Mouse (Mus musculus) ES-Bruce4 (cell line): Measurements from ENCODE around the gene Pde1a. TPM values are rescaled to one million over a fixed set of nuclear protein-coding genes. Genes with fewer than 3 reads are reported as not detected.

Experiments used
- H3K27ac ChIP-seq: 2 replicates; pipeline ENCODE4 v1.5.1; 2012; ENCODE audit warnings: low read length, inconsistent platforms; ENCODE audit not compliant: insufficient read depth
- H3K27me3 ChIP-seq: 2 replicates; pipeline ENCODE4 v1.6.1; 2012; ENCODE audit warnings: mild to moderate bottlenecking, low read length, inconsistent platforms; ENCODE audit not compliant: control insufficient read depth, poor library complexity, insufficient read depth, severe bottlenecking
- H3K36me3 ChIP-seq: 2 replicates; pipeline ENCODE4 v1.6.1; 2012; ENCODE audit warnings: inconsistent platforms, mild to moderate bottlenecking, low read length, moderate library complexity; ENCODE audit not compliant: control insufficient read depth, poor library complexity, insufficient read depth, severe bottlenecking
- H3K4me1 ChIP-seq: one replicate; pipeline ENCODE4 v1.8.1; 2011; ENCODE audit warnings: low read length; ENCODE audit not compliant: control insufficient read depth, insufficient read depth
- H3K4me3 ChIP-seq: 2 replicates; pipeline ENCODE4 v1.5.1; 2011; ENCODE audit warnings: low read depth, mild to moderate bottlenecking, low read length
- H3K9ac ChIP-seq: 2 replicates; pipeline ENCODE4 v1.6.1; 2012; ENCODE audit warnings: low read depth, mild to moderate bottlenecking, inconsistent platforms; ENCODE audit not compliant: poor library complexity, severe bottlenecking
- H3K9me3 ChIP-seq: replicated peaks from 2 replicates; pipeline ENCODE4 v1.6.1; 2012; ENCODE audit warnings: mild to moderate bottlenecking, low read length, inconsistent platforms; ENCODE audit not compliant: control insufficient read depth, poor library complexity, insufficient read depth, severe bottlenecking
- CTCF ChIP-seq: IDR thresholded peaks from one replicate; pipeline ENCODE4 v1.8.1; 2011; ENCODE audit warnings: low read depth, low read length
- EP300 ChIP-seq: IDR thresholded peaks from 2 replicates; pipeline ENCODE4 v1.6.1; 2011; ENCODE audit warnings: low read depth, low read length; ENCODE audit not compliant: insufficient read depth
- POLR2A ChIP-seq: IDR thresholded peaks from one replicate; pipeline ENCODE4 v1.8.1; 2011; ENCODE audit warnings: low read length; ENCODE audit not compliant: insufficient read depth
- polyA plus RNA-seq: library from polyadenylated mRNA; stranded (reverse); fragments of >200 nt; gene quantifications from 2 replicates; pipeline ENCODE4 v1.2.4, GENCODE M21; 2011; ENCODE audit warnings: low read depth; ENCODE audit not compliant: missing spikeins, insufficient read depth, insufficient read length

The Pde1a gene
- polyA plus RNA-seq, 1 experiment = 2.1 TPM

DNA sequence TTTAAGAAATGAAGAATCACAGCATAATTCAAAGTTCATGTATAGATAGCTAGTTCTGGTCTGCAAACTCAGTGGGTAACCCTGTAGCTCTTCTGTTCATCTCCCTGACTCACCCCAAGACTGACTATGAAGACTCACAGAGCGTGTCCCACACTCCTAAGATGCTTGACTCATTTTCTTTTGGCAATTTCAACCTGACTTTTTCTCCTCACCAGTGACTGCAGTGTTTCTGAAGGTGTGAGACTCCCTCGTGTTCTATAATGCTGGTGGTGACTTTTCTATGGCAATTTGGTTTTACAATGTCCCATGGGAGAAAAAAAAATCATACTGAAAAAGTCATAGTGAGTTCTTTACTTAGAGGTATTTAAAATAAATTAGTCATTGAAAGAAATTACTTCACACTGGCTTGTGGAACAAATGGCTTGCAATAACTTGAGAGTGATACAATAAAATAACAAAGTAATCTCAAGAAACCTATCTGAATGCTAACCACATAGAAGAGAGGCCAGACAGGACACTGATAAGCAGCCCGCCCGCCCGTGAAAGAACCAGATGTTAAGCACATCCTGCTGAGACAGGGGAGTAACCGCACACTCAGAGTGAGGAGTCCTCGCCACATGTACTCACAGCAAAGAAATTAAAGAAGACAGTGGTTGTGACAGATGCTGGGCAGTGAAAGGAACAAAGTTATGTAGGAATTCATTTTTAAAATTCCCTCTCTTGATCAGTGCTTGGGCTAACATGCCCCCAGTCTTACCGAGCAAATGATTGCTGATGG lies 183.2 kb downstream of the Pde1a start:
- no peak overlapping the region for H3K4me3 ChIP-seq
- no peak overlapping the region for H3K9ac ChIP-seq
- H3K36me3 ChIP-seq = no peaks in the 10 kb centered on the region
- no peaks in the 10 kb centered on the region for H3K4me1 ChIP-seq
- no peak overlapping the region for H3K27ac ChIP-seq
- H3K27me3 ChIP-seq = no peaks in the 10 kb centered on the region
- no peaks in the 10 kb centered on the region; the same call in 1 of the 2 replicates for H3K9me3 ChIP-seq
- TF ChIP-seq CTCF (no peak), POLR2A (no peak), EP300 (no peak)

DNA sequence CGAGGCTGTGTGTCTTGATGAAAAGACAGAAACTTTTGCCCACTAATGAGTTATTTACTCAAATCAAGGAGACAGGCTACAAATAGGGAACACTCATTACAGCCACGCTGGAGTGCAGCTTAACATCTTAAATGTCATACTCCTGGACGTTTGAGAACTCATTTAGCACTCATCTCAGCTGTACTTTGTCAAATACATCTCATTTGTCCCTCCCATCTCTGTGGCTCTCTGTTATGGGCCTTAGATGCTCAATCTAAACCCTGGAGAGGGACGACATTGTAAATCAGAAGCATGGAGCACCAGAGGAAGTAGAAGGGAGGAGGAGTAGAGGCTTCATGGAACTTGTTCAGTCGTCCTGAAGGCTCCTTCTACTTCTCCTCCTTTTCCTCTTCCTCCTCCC lies 194.6 kb downstream of the Pde1a start:
- Histone ChIP-seq H3K27ac (no peak overlapping the region), H3K4me3 (no peak overlapping the region), H3K9me3 (peaks cover 13% of the 10 kb centered on the region), H3K4me1 (no peaks in the 10 kb centered on the region), H3K36me3 (no peaks in the 10 kb centered on the region), H3K9ac (no peak overlapping the region), H3K27me3 (peaks cover 1% of the 10 kb centered on the region; the same call in 1 of the 2 replicates)
- TF ChIP-seq CTCF = no peak

- no peaks in the 10 kb centered on the region for H3K36me3 ChIP-seq
- no peaks in the 10 kb centered on the region for H3K27me3 ChIP-seq
- H3K9me3 ChIP-seq = no peaks in the 10 kb centered on the region
- H3K4me1 ChIP-seq = no peaks in the 10 kb centered on the region
- H3K27ac ChIP-seq = no peak overlapping the region
- H3K4me3 ChIP-seq = no peak overlapping the region
- TF ChIP-seq CTCF (no peak), POLR2A (no peak), EP300 (no peak)
- no peak overlapping the region for H3K9ac ChIP-seq
Observed at GRCm38 (mm10) chr2:79922356-79922755, 206.9 kb downstream of the Pde1a start.

GRCm38 (mm10) chr2:79921375-79921774 lies 207.9 kb downstream of the Pde1a start:
- Histone ChIP-seq H3K9me3 (no peaks in the 10 kb centered on the region), H3K36me3 (no peaks in the 10 kb centered on the region), H3K4me3 (no peak overlapping the region), H3K27me3 (no peaks in the 10 kb centered on the region), H3K9ac (no peak overlapping the region), H3K27ac (no peak overlapping the region), H3K4me1 (no peaks in the 10 kb centered on the region)
- TF ChIP-seq POLR2A (no peak), EP300 (no peak), CTCF (no peak)

DNA sequence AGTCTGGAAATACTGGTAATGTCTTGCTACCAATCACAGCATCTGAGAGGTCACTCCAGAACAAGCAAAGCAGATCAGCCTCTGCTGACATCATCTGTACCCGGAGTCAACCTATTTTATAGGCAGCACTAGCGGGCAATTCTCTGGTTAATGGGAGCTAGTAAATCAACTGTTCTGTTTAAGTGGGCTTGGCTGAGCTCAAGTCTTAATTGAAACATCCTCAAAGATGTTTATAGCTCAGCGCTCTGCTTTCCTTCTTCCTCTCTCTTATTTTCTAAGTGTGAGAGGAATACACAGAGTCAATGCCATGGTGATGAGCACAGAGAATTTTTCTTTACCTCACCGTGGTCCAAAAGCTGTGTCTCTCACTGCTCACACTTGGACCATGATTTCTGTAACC lies 208.8 kb downstream of the Pde1a start:
- H3K36me3 ChIP-seq = no peaks in the 10 kb centered on the region
- H3K9me3 ChIP-seq = no peaks in the 10 kb centered on the region
- H3K4me1 ChIP-seq = no peaks in the 10 kb centered on the region
- no peak overlapping the region for H3K4me3 ChIP-seq
- TF ChIP-seq POLR2A (no peak), CTCF (no peak), EP300 (no peak)
- H3K27ac ChIP-seq = no peak overlapping the region
- no peak overlapping the region for H3K9ac ChIP-seq
- H3K27me3 ChIP-seq = no peaks in the 10 kb centered on the region

GRCm38 (mm10) chr2:79901841-79902510 lies 227.3 kb downstream of the Pde1a start:
- Histone ChIP-seq H3K27ac (no peak overlapping the region), H3K4me3 (no peak overlapping the region), H3K4me1 (no peaks in the 10 kb centered on the region), H3K9ac (no peak overlapping the region), H3K36me3 (no peaks in the 10 kb centered on the region), H3K9me3 (no peaks in the 10 kb centered on the region), H3K27me3 (no peaks in the 10 kb centered on the region)
- no peak for TF ChIP-seq CTCF
- no peak for TF ChIP-seq EP300
- TF ChIP-seq POLR2A = no peak
